Mouse (Mus musculus) ES-Bruce4 (cell line): Measurements from ENCODE around the gene Bsn.

Experiments used
- CTCF ChIP-seq: IDR thresholded peaks from one replicate; pipeline ENCODE4 v1.8.1; 2011; ENCODE audit warnings: low read depth, low read length
- EP300 ChIP-seq: IDR thresholded peaks from 2 replicates; pipeline ENCODE4 v1.6.1; 2011; ENCODE audit warnings: low read depth, low read length; ENCODE audit not compliant: insufficient read depth
- POLR2A ChIP-seq: IDR thresholded peaks from one replicate; pipeline ENCODE4 v1.8.1; 2011; ENCODE audit warnings: low read length; ENCODE audit not compliant: insufficient read depth

GRCm38 (mm10) chr9:108183531-108183994, 6.6 kb downstream of the Bsn start:
- no peak for TF ChIP-seq EP300
- no peak for TF ChIP-seq CTCF
- no peak for TF ChIP-seq POLR2A
